Mouse (Mus musculus) midbrain, embryonic 14.5 days (tissue): ENCODE data around the gene A130010J15Rik. TPM values are rescaled to one million over a fixed set of nuclear protein-coding genes. Genes with fewer than 3 reads are reported as not detected.

ENCODE experiments used
- ATAC-seq: fragments of 200-750 bp; cut with Nextera tagmentation; 2 replicates; pipeline ENCODE4 v1.8.0; 2017; ENCODE audit warnings: moderate number of reproducible peaks, moderate library complexity; ENCODE audit not compliant: low FRiP score, low TSS enrichment
- DNase-seq: peaks from one replicate; pipeline ENCODE4 v3.0.0-alpha.2; 2015
- H3K27ac ChIP-seq: fragments of 300-500 bp; sonication (generic); replicated peaks from 2 replicates; pipeline ENCODE4 v1.5.1; 2014; ENCODE audit warnings: mild to moderate bottlenecking, low read depth, low read length, moderate library complexity
- H3K27me3 ChIP-seq: fragments of 300-500 bp; sonication (generic); 2 replicates; pipeline ENCODE4 v1.6.1; 2014; ENCODE audit warnings: low read length, control low read depth, mixed read lengths; ENCODE audit not compliant: control insufficient read depth, insufficient read depth
- H3K36me3 ChIP-seq: fragments of 300-500 bp; sonication (generic); 2 replicates; pipeline ENCODE4 v1.6.1; 2014; ENCODE audit warnings: low read length, control low read depth; ENCODE audit not compliant: control insufficient read depth, insufficient read depth
- H3K4me1 ChIP-seq: fragments of 300-500 bp; sonication (generic); 2 replicates; pipeline ENCODE4 v1.6.1; 2014; ENCODE audit warnings: mild to moderate bottlenecking, antibody characterized with exemption, low read length, control low read depth; ENCODE audit not compliant: control insufficient read depth, insufficient read depth
- H3K4me2 ChIP-seq: fragments of 300-500 bp; sonication (generic); 2 replicates; pipeline ENCODE4 v1.6.1; 2014; ENCODE audit warnings: mild to moderate bottlenecking, low read length, moderate library complexity
- H3K4me3 ChIP-seq: fragments of 300-500 bp; sonication (generic); replicated peaks from 2 replicates; pipeline ENCODE4 v1.5.1; 2014; ENCODE audit warnings: low read depth, low read length
- H3K9ac ChIP-seq: fragments of 300-500 bp; sonication (generic); replicated peaks from 2 replicates; pipeline ENCODE4 v1.6.1; 2014; ENCODE audit warnings: mild to moderate bottlenecking, low read length, moderate library complexity
- H3K9me3 ChIP-seq: fragments of 300-500 bp; sonication (generic); 2 replicates; pipeline ENCODE4 v1.6.1; 2016; ENCODE audit warnings: low read length, control low read depth, mixed read lengths; ENCODE audit not compliant: control insufficient read depth
- WGBS: fragments of 180-500 bp; shearing (Covaris S2); extraction: QIAGEN DNeasy Blood & Tissue Kit; methylation state at CpG from one replicate; pipeline ENCODE4 v1.1.7; 2014; 5-methylcytosine and 5-hydroxymethylcytosine counted together
- polyA plus RNA-seq: library from polyadenylated mRNA; unstranded; fragments of >200 nt; fragmentation: Nextera tagmentation; extraction: Ambion mirVana; gene quantifications from 2 replicates; pipeline ENCODE4 v1.2.1, GENCODE M21; 2014

A130010J15Rik gene
- polyA plus RNA-seq, 1 experiment from 2014 or later: 15.4 TPM

DNA sequence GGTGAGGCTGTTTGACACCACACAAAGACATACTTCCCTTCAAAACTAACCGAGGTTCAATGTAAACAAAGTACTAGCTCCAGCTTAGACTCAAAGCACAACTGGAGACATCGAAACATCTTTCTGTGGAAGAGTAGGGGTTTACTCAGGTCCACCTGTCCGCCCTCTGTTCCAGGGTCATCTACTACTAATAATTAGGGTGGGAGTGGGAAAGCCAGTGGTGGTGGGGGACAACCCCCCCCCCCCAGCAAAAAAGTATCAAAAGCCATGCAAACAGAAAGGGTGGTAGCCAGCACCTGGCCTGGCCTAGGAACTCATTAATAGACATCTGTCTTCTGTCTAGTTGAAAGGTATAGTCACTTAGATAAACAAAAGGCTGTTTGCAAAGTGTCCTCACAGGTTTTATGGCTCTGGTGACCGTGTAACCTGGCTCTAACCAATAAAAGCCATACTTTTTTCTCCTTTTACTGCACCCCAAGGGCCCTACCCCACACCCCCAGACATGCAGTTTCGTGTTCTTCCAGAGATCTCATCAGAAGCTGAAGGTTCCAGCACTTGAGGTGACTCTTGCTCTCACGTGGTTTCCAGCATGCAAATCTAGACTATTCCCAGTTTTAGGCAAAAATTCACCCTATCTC is 36.4 kb upstream of the A130010J15Rik start:
- WGBS: 91% methylated on average over 6 of the region's 6 CpGs
- Histone ChIP-seq H3K4me2 (no peak overlapping the region), H3K36me3 (peaks cover 18% of the 10 kb centered on the region)

DNA sequence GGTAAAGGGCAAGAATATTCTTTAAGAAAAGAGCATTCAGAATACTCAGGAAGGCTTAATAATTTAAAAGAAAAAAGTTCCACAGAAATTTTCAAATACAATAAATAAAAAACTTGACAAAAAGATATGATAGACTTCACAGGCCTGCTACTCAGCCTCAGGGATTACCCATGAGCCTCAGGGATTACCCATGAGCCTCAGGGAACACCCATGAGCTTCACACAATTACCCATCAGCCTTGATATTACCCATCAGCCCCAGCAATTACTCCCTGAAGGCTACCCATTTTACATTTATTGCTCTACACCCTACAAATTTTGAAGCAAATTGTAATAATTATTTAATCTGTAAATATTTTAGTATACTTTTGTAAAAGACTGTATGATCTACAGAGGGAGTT is 35.5 kb upstream of the A130010J15Rik start:
- ATAC-seq: no peak
- no peak overlapping the region for H3K9ac ChIP-seq
- peaks cover 10% of the 10 kb centered on the region for H3K4me1 ChIP-seq
- H3K36me3 ChIP-seq: peaks cover 8% of the 10 kb centered on the region
- H3K4me3 ChIP-seq: no peak overlapping the region
- no peak overlapping the region for H3K4me2 ChIP-seq
- H3K27me3 ChIP-seq: no peaks in the 10 kb centered on the region
- no peak overlapping the region for H3K27ac ChIP-seq
- no peaks in the 10 kb centered on the region for H3K9me3 ChIP-seq
- DNase-seq: no peak

More for the DNA sequence above, 36.4 kb upstream of the A130010J15Rik start:
- Histone ChIP-seq H3K4me1 (peaks cover 10% of the 10 kb centered on the region), H3K4me3 (no peak overlapping the region), H3K27me3 (no peaks in the 10 kb centered on the region), H3K9ac (no peak overlapping the region), H3K9me3 (no peaks in the 10 kb centered on the region), H3K27ac (no peak overlapping the region)
- no peak for ATAC-seq
- DNase-seq: no peak

DNA sequence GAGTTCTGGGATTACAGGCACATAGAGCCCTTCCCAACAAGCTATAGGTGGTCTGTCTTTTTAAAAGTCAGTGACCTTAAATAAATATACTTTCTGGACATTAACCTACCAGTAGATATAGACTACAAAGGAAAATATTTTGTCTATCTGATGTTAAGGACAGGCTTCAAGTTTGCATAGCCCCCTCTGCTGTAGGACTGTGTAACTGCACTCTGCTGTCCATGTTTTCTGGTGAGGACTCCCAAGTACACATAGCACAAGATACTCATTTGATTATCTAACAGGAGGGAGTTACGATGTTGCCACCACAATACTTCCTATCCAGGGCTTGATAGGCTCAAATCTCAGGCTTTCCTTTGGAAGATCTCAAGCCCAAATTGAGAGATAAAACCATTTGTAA is 34.1 kb upstream of the A130010J15Rik start:
- H3K9me3 ChIP-seq: no peaks in the 10 kb centered on the region
- H3K36me3 ChIP-seq: no peaks in the 10 kb centered on the region
- ATAC-seq (no peak), DNase-seq (no peak)
- H3K4me3 ChIP-seq: no peak overlapping the region
- 83% methylated on average over 1 of the region's 1 CpGs for WGBS
- no peak overlapping the region for H3K9ac ChIP-seq
- no peak overlapping the region for H3K27ac ChIP-seq
- no peaks in the 10 kb centered on the region for H3K27me3 ChIP-seq
- peaks cover 10% of the 10 kb centered on the region for H3K4me1 ChIP-seq
- no peak overlapping the region for H3K4me2 ChIP-seq

DNA sequence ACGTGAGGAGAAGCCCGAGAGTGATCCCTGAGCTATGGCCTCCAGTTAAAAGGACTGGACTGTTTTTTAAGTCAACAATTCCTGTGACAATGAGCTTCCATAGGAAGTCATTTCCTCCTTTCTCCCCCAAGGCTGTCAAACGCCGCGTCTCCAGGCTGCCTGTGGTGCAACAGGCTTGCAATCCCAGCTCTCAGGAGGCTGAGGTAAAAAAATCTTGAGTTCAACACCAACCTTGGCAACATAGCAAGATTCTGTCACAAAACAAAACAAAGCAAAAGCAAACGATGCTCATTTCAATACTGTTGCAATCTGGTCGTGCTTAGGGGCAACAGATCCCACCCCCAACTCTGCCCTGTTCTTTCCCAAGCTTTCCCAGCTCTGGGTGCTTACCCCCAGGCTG is 29.8 kb upstream of the A130010J15Rik start:
- WGBS: 56% methylated on average over 7 of the region's 7 CpGs
- H3K4me3 ChIP-seq: no peak overlapping the region
- no peak overlapping the region for H3K4me2 ChIP-seq
- H3K27me3 ChIP-seq: no peaks in the 10 kb centered on the region
- no peaks in the 10 kb centered on the region for H3K36me3 ChIP-seq
- no peak overlapping the region for H3K9ac ChIP-seq
- ATAC-seq (no peak), DNase-seq (no peak)
- H3K9me3 ChIP-seq: no peaks in the 10 kb centered on the region
- H3K27ac ChIP-seq: no peak overlapping the region
- H3K4me1 ChIP-seq: no peaks in the 10 kb centered on the region

DNA sequence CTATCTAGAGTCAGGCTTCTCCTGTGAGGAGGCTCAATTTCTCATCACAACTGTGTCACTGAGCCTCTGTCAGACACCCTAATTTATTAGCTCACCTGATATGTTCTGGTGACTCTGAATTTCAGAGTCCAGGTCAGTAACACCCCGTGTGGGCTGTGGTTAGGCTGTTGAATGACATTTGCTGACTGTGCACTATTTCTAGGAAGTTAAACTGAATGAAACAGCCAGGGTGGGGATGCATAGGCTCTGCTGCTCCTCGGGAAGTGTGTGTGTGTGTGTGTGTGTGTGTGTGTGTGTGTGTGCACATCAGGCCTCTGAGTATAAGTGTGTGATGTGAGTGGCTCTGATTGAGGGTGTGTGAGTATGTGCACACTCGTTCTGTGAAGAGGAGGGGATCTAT is 29.2 kb upstream of the A130010J15Rik start:
- Histone ChIP-seq H3K4me2 (no peak overlapping the region), H3K9me3 (no peaks in the 10 kb centered on the region), H3K4me3 (no peak overlapping the region), H3K27me3 (no peaks in the 10 kb centered on the region), H3K27ac (no peak overlapping the region), H3K4me1 (no peaks in the 10 kb centered on the region), H3K9ac (no peak overlapping the region), H3K36me3 (no peaks in the 10 kb centered on the region)
- no peak for DNase-seq
- no peak for ATAC-seq
- WGBS: 74% methylated on average over 3 of the region's 3 CpGs

DNA sequence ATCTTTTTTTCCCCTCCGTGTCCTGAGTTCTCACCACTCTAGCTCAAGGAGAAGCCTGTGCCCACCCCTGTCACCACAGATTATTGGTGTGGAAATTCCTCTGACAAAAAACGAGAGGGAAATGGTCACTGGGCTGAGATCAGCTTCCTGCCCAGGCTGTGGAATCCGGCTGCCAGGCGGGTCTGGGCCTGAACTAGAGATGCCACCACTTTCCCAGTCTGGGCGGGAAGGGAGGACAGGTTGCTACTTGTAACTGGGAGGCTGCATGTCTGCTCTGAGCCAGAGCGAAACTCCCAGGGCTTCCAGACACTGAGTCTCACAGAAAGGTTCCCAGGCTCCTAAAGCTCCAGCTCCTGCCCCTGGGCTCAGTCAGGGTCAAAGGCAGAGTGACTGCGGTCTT is 26.7 kb upstream of the A130010J15Rik start:
- Histone ChIP-seq H3K27ac (no peak overlapping the region), H3K9ac (no peak overlapping the region), H3K4me2 (no peak overlapping the region), H3K4me1 (no peaks in the 10 kb centered on the region), H3K36me3 (no peaks in the 10 kb centered on the region), H3K4me3 (no peak overlapping the region), H3K9me3 (no peaks in the 10 kb centered on the region), H3K27me3 (no peaks in the 10 kb centered on the region)
- no peak for DNase-seq
- 76% methylated on average over 7 of the region's 7 CpGs for WGBS
- ATAC-seq: no peak

DNA sequence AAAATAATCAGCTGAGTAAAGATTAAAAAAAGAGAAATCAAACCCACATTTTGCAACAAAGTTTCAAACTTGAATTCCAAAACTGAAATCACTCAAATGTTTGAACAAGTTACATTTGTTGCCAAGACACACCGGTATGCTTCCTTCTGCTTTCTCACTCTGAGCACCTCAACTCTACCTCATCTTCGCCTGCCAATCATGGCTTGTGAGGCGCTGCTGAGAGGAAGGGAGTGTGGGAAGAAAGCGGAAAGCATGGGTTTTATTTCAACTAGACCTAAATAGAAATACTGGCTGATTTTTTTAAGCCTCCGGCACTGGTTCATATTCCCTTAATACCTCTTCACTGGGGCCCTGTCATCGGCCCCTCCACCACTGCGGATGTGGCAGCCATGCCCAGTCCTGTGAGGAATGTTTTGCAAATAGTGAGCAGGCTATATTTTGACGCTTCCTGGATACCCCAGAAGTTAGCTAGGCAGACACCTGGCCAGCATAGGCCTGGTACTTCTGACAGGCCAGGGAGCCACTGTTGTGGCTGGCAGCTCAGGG is 25.3 kb upstream of the A130010J15Rik start:
- DNase-seq (no peak), ATAC-seq (no peak)
- no peaks in the 10 kb centered on the region for H3K4me1 ChIP-seq
- H3K9me3 ChIP-seq: no peaks in the 10 kb centered on the region
- H3K36me3 ChIP-seq: no peaks in the 10 kb centered on the region
- WGBS: 91% methylated on average over 8 of the region's 8 CpGs
- no peaks in the 10 kb centered on the region for H3K27me3 ChIP-seq
- no peak overlapping the region for H3K4me3 ChIP-seq
- no peak overlapping the region for H3K4me2 ChIP-seq
- no peak overlapping the region for H3K9ac ChIP-seq
- H3K27ac ChIP-seq: no peak overlapping the region

DNA sequence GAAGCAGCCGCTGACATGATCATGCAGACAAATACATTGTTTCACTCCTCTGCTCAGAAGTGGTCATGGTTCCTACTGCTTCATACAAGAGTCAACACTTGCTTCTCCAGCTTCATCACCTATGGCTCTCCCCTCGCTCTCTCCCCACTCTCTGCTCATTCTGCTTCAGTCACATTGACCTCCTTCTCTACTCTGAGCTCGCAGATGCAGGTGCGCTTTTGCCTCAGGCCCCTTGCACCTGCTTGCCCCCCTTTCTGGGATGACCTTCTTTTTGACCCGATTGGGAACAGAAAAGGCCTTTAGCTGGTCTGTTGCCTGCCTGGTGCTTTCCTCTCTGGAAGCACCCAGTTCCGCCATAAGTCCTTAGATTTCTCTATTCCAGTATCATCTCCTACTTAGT is 23.3 kb upstream of the A130010J15Rik start:
- Histone ChIP-seq H3K27me3 (no peaks in the 10 kb centered on the region), H3K27ac (no peak overlapping the region), H3K36me3 (no peaks in the 10 kb centered on the region), H3K9me3 (no peaks in the 10 kb centered on the region), H3K4me3 (no peak overlapping the region), H3K4me2 (no peak overlapping the region), H3K4me1 (no peaks in the 10 kb centered on the region), H3K9ac (no peak overlapping the region)
- DNase-seq (no peak), ATAC-seq (no peak)
- 90% methylated on average over 6 of the region's 6 CpGs for WGBS

DNA sequence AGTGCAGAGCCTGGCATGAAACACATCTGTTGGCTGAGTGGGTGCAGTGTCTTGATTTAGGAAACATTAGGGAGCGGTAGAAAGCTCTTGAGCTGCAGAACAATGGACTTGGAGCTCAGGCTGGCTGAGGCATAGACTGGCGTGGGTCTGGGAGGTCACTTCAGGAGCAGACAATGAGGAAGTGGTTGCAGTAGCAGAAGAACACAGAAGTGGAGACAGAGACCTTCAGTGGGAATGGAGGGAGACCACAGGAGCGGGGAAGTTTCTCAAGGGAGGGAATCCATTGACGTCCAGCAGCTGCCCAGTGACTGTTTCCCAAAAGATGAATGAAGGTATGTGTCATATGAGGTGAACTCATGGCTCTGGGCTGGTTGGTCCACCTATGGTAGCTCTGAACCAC is 22.7 kb upstream of the A130010J15Rik start:
- no peak for DNase-seq
- WGBS: 86% methylated on average over 4 of the region's 4 CpGs
- no peaks in the 10 kb centered on the region for H3K27me3 ChIP-seq
- no peaks in the 10 kb centered on the region for H3K4me1 ChIP-seq
- ATAC-seq: no peak
- no peaks in the 10 kb centered on the region for H3K36me3 ChIP-seq
- no peak overlapping the region for H3K27ac ChIP-seq
- no peaks in the 10 kb centered on the region for H3K9me3 ChIP-seq
- no peak overlapping the region for H3K9ac ChIP-seq
- H3K4me3 ChIP-seq: no peak overlapping the region
- no peak overlapping the region for H3K4me2 ChIP-seq
